Comparison of ENCODE assay signal across 9 mouse cellular contexts in the genomic region with DNA sequence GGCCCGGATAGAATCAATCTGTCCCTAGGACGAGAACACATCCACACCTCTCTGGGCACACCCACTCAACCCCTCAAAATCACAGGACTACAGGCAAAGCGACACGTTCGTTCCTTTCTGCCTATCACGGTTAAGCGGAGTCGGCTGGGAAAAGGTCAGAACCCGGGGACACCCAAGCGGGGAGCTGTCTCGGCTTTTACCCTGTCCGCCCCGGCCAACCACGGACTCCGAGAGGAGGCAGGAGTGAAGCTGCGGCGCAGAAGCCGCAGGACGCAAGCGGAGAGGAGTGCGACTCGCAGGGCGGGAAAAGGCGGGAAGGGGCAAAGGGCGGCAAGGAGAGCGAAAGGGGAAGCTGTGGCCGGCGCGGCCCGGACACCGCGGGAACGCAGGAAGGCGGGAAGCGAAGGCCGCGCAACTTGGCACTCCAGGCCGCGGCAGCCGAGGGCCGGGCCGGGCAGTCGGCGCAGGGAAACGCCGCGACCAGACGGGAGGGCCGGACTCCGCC. TPM values are rescaled to one million over a fixed set of nuclear protein-coding genes. Genes with fewer than 3 reads are reported as not detected.
DNase-seq lines count a peak whose midpoint lies in the region; ATAC-seq and TF ChIP-seq lines count a peak whose summit lies in the region.
"Had no signal": no experiment of that assay in that cellular context is flagged by ENCODE, and none has a peak within 500 bp of the region (broad histone marks: within the 10 kb centered on the region; RNA-seq: fewer than 3 reads in every experiment).

No protein-coding gene starts in this region.

- peak overlapping the region; percentile 83 for H3K27ac ChIP-seq in lung, embryonic 14.5 days (ENCODE audit: low read depth)
- peak overlapping the region; percentile 96 for H3K27ac ChIP-seq in bone marrow, adult 2 months (ENCODE audit: control insufficient read depth, insufficient read depth, low read depth, low read length, poor library complexity)
- H3K27ac ChIP-seq in forebrain, embryonic 16.5 days (ENCODE audit: low read length) = peak overlapping the region; percentile 11; the same call in 1 of the 2 replicates
- peak overlapping the region; percentile 47; the same call in 1 of the 2 replicates for H3K27ac ChIP-seq in limb, embryonic 11.5 days (replicated peaks; ENCODE audit: low read depth, low read length)
- peak overlapping the region; percentile 77 for H3K27ac ChIP-seq in midbrain, embryonic 15.5 days

- DNase-seq in lung, embryonic 14.5 days = no peak
- no peak for DNase-seq in lung, postnatal 4 days
- peak; percentile 55 for DNase-seq in limb, embryonic 11.5 days (ENCODE audit: low spot score)
- no peak for DNase-seq in gastrocnemius, postnatal 36 days
- no peak for DNase-seq in retina, embryonic 14.5 days (ENCODE audit: low spot score)

- no peak for TF ChIP-seq POLR2A in bone marrow, adult 2 months (IDR thresholded peaks at IDR 0.05; ENCODE audit: borderline replicate concordance, control insufficient read depth, low read depth, low read length)

- peak overlapping the region; percentile 74 for H3K4me2 ChIP-seq in lung, embryonic 14.5 days
- peak overlapping the region; percentile 68 for H3K4me2 ChIP-seq in forebrain, embryonic 16.5 days (ENCODE audit: low read length)
- peak overlapping the region; percentile 75 for H3K4me2 ChIP-seq in limb, embryonic 11.5 days (ENCODE audit: low read depth, severe bottlenecking)
- peak overlapping the region; percentile 72 for H3K4me2 ChIP-seq in midbrain, embryonic 15.5 days

- no peaks in the 10 kb centered on the region for H3K9me3 ChIP-seq in lung, embryonic 14.5 days (ENCODE audit: low read depth, low read length)
- H3K9me3 ChIP-seq in forebrain, embryonic 16.5 days (ENCODE audit: control insufficient read depth, low read length) = no peaks in the 10 kb centered on the region
- no peaks in the 10 kb centered on the region for H3K9me3 ChIP-seq in limb, embryonic 11.5 days (ENCODE audit: control insufficient read depth, low read length)
- no peaks in the 10 kb centered on the region for H3K9me3 ChIP-seq in midbrain, embryonic 15.5 days

- intact Hi-C loops in gastrocnemius, postnatal 36 days (cut with DNase I) = no loop called here

- peak overlapping the region; percentile 97 for H3K4me3 ChIP-seq in lung, embryonic 14.5 days (ENCODE audit: low read depth, low read length)
- H3K4me3 ChIP-seq in bone marrow, adult 2 months (replicated peaks; ENCODE audit: control insufficient read depth, low read depth, low read length) = peak overlapping the region; percentile 75
- peak overlapping the region; percentile 94 for H3K4me3 ChIP-seq in forebrain, embryonic 16.5 days (replicated peaks; ENCODE audit: low read length)
- H3K4me3 ChIP-seq in limb, embryonic 11.5 days (ENCODE audit: low read depth, low read length) = peak overlapping the region; percentile 98
- H3K4me3 ChIP-seq in midbrain, embryonic 15.5 days = peak overlapping the region; percentile 100

- TF ChIP-seq CTCF in lung, embryonic 14.5 days (IDR thresholded peaks at IDR 0.05; ENCODE audit: low read depth) = no peak
- TF ChIP-seq CTCF in bone marrow, adult 2 months (IDR thresholded peaks at IDR 0.05; ENCODE audit: control insufficient read depth, insufficient read depth, low read length) = no peak

- H3K27me3 ChIP-seq in lung, embryonic 14.5 days (ENCODE audit: insufficient read depth, low read length) = no peaks in the 10 kb centered on the region
- H3K27me3 ChIP-seq in forebrain, embryonic 16.5 days (replicated peaks; ENCODE audit: control insufficient read depth, insufficient read depth, low read length) = no peaks in the 10 kb centered on the region
- H3K27me3 ChIP-seq in limb, embryonic 11.5 days (ENCODE audit: control insufficient read depth, insufficient read depth, low read length) = no peaks in the 10 kb centered on the region
- no peaks in the 10 kb centered on the region for H3K27me3 ChIP-seq in midbrain, embryonic 15.5 days (replicated peaks)

- no peak; the same call in 1 of the 2 replicates for ATAC-seq in lung, embryonic 14.5 days (ENCODE audit: insufficient read depth)
- peak; percentile 37 for ATAC-seq in forebrain, embryonic 16.5 days
- ATAC-seq in limb, embryonic 11.5 days (ENCODE audit: insufficient number of reproducible peaks, low FRiP score, low TSS enrichment, low read depth) = peak; percentile 49; the same call in 1 of the 2 replicates
- peak; percentile 66 for ATAC-seq in midbrain, embryonic 15.5 days (replicated peaks)

- H3K36me3 ChIP-seq in lung, embryonic 14.5 days (ENCODE audit: insufficient read depth) = peaks cover 9% of the 10 kb centered on the region
- H3K36me3 ChIP-seq in forebrain, embryonic 16.5 days (ENCODE audit: control insufficient read depth, insufficient read depth) = peaks cover 3% of the 10 kb centered on the region
- H3K36me3 ChIP-seq in limb, embryonic 11.5 days (ENCODE audit: control insufficient read depth, insufficient read depth, low read length) = no peaks in the 10 kb centered on the region
- H3K36me3 ChIP-seq in midbrain, embryonic 15.5 days (replicated peaks) = 0 out of 2 replicates have a peak, but pooled peaks cover 2% of the 10 kb centered on the region

- WGBS in lung, embryonic 14.5 days = under 1% methylated on average over 50 of the region's 50 CpGs
- under 1% methylated on average over 49 of the region's 50 CpGs for WGBS in bone marrow, adult 2 months
- WGBS in forebrain, embryonic 16.5 days = under 1% methylated on average over 50 of the region's 50 CpGs
- WGBS in limb, embryonic 11.5 days = under 1% methylated on average over 42 of the region's 50 CpGs
- under 1% methylated on average over 50 of the region's 50 CpGs for WGBS in midbrain, embryonic 15.5 days

- peaks cover 4% of the 10 kb centered on the region for H3K4me1 ChIP-seq in lung, embryonic 14.5 days (ENCODE audit: insufficient read depth)
- H3K4me1 ChIP-seq in bone marrow, adult 2 months (ENCODE audit: control insufficient read depth, insufficient read depth, low read length) = peaks cover 3% of the 10 kb centered on the region; the same call in 1 of the 2 replicates
- peaks cover 28% of the 10 kb centered on the region for H3K4me1 ChIP-seq in forebrain, embryonic 16.5 days (replicated peaks; ENCODE audit: control insufficient read depth, insufficient read depth, low read length)
- H3K4me1 ChIP-seq in limb, embryonic 11.5 days (ENCODE audit: control insufficient read depth, insufficient read depth, low read length) = peaks cover 6% of the 10 kb centered on the region
- H3K4me1 ChIP-seq in midbrain, embryonic 15.5 days = peaks cover 34% of the 10 kb centered on the region

- peak overlapping the region; percentile 93 for H3K9ac ChIP-seq in lung, embryonic 14.5 days
- H3K9ac ChIP-seq in forebrain, embryonic 16.5 days (replicated peaks; ENCODE audit: low read depth, low read length) = peak overlapping the region; percentile 85
- H3K9ac ChIP-seq in limb, embryonic 11.5 days (ENCODE audit: low read length) = peak overlapping the region; percentile 91
- H3K9ac ChIP-seq in midbrain, embryonic 15.5 days = peak overlapping the region; percentile 85

RNA-seq across cellular contexts. Expression of a gene that starts 5.6 kb away (rescaled TPM):
- 90.7 and 91.9 TPM in 2 replicates for polyA plus RNA-seq in lung, embryonic 14.5 days (2014; fragmentation: Nextera tagmentation; extraction: Ambion mirVana)
- polyA plus RNA-seq in bone marrow, adult 2 months (2011; ENCODE audit: insufficient read depth, insufficient read length, low replicate concordance, missing spikeins) = 34.1 and 70.4 TPM in 2 replicates
- polyA plus RNA-seq in forebrain, embryonic 16.5 days (2015; fragmentation: Nextera tagmentation; extraction: Ambion mirVana) = 77.3 and 77.4 TPM in 2 replicates
- polyA plus RNA-seq in limb, embryonic 11.5 days (2014; fragmentation: Nextera tagmentation; extraction: Ambion mirVana) = 88.3 and 92.5 TPM in 2 replicates
- 73.1 and 78.7 TPM in 2 replicates for polyA plus RNA-seq in midbrain, embryonic 15.5 days (2015; fragmentation: Nextera tagmentation; extraction: Ambion mirVana)
- total RNA-seq in gastrocnemius, postnatal 36 days (2021) = 10 to 100 TPM; 31.3 to 32.4 TPM

RNA-seq across cellular contexts. Expression of a gene that starts 19.4 kb away (rescaled TPM):
- 0.91 and 1.1 TPM in 2 replicates for polyA plus RNA-seq in lung, embryonic 14.5 days (2014; fragmentation: Nextera tagmentation; extraction: Ambion mirVana)
- polyA plus RNA-seq in bone marrow, adult 2 months (2011; ENCODE audit: insufficient read depth, insufficient read length, low replicate concordance, missing spikeins) = not detected in 2 replicates
- polyA plus RNA-seq in forebrain, embryonic 16.5 days (2015; fragmentation: Nextera tagmentation; extraction: Ambion mirVana) = 103 and 124 TPM in 2 replicates
- polyA plus RNA-seq in limb, embryonic 11.5 days (2014; fragmentation: Nextera tagmentation; extraction: Ambion mirVana) = 0.28 and 0.51 TPM in 2 replicates
- polyA plus RNA-seq in midbrain, embryonic 15.5 days (2015; fragmentation: Nextera tagmentation; extraction: Ambion mirVana) = 145 and 146 TPM in 2 replicates
- not detected for total RNA-seq in gastrocnemius, postnatal 36 days (2021)
- total RNA-seq: heart, postnatal 36 days had no signal

RNA-seq across cellular contexts. Expression of a gene that starts 21.1 kb away (rescaled TPM):
- polyA plus RNA-seq in lung, embryonic 14.5 days (2014; fragmentation: Nextera tagmentation; extraction: Ambion mirVana) = 2.7 and 2.9 TPM in 2 replicates
- 0.23 TPM in 1 of 2 replicates, not detected in the other for polyA plus RNA-seq in bone marrow, adult 2 months (2011; ENCODE audit: insufficient read depth, insufficient read length, low replicate concordance, missing spikeins)
- 0.20 and 0.28 TPM in 2 replicates for polyA plus RNA-seq in forebrain, embryonic 16.5 days (2015; fragmentation: Nextera tagmentation; extraction: Ambion mirVana)
- polyA plus RNA-seq in limb, embryonic 11.5 days (2014; fragmentation: Nextera tagmentation; extraction: Ambion mirVana) = 0.16 and 0.45 TPM in 2 replicates
- 0.93 and 0.94 TPM in 2 replicates for polyA plus RNA-seq in midbrain, embryonic 15.5 days (2015; fragmentation: Nextera tagmentation; extraction: Ambion mirVana)
- 100 to 1,000 TPM; 427 to 468 TPM for total RNA-seq in gastrocnemius, postnatal 36 days (2021)

RNA-seq across cellular contexts. Expression of a gene that starts 53.5 kb away (rescaled TPM):
- polyA plus RNA-seq in lung, embryonic 14.5 days (2014; fragmentation: Nextera tagmentation; extraction: Ambion mirVana) = 8.6 and 10.1 TPM in 2 replicates
- 1.6 and 4.5 TPM in 2 replicates for polyA plus RNA-seq in bone marrow, adult 2 months (2011; ENCODE audit: insufficient read depth, insufficient read length, low replicate concordance, missing spikeins)
- 13.0 and 15.4 TPM in 2 replicates for polyA plus RNA-seq in forebrain, embryonic 16.5 days (2015; fragmentation: Nextera tagmentation; extraction: Ambion mirVana)
- 9.5 and 9.6 TPM in 2 replicates for polyA plus RNA-seq in limb, embryonic 11.5 days (2014; fragmentation: Nextera tagmentation; extraction: Ambion mirVana)
- 16.5 and 17.0 TPM in 2 replicates for polyA plus RNA-seq in midbrain, embryonic 15.5 days (2015; fragmentation: Nextera tagmentation; extraction: Ambion mirVana)
- total RNA-seq in gastrocnemius, postnatal 36 days (2021) = 10 to 100 TPM; 70.2 to 84.3 TPM

Comparison
In these comparisons a context has a peak if more than half of its experiments do, and no peak if none do; other contexts are left out.
1. H3K27ac ChIP-seq: peak in every context shown above with its lines; median percentile 96 in bone marrow, adult 2 months; 83 in lung, embryonic 14.5 days; 77 in midbrain, embryonic 15.5 days; 47 in limb, embryonic 11.5 days; 11 in forebrain, embryonic 16.5 days.
2. RNA of a gene that starts 19.4 kb away (polyA plus RNA-seq): 145 to 146 TPM in midbrain, embryonic 15.5 days and 103 to 124 TPM in forebrain, embryonic 16.5 days; 0.91 to 1.1 TPM in lung, embryonic 14.5 days, 0.28 to 0.51 TPM in limb, embryonic 11.5 days and not detected in bone marrow, adult 2 months; every median in the first group is over 10 times any median in the second.
3. Peak in every context shown above with its lines, with median percentiles within 50 percentile points of each other: H3K4me2 ChIP-seq, H3K4me3 ChIP-seq and H3K9ac ChIP-seq.